Mouse (Mus musculus): ENCODE data around the gene Aldoart2. TPM values are rescaled to one million over a fixed set of nuclear protein-coding genes. Genes with fewer than 3 reads are reported as not detected.

Gene Aldoart2
- total and polyA plus RNA-seq, 2 experiments from 2014 or later: 0.30 TPM; not detected in 1

DNA sequence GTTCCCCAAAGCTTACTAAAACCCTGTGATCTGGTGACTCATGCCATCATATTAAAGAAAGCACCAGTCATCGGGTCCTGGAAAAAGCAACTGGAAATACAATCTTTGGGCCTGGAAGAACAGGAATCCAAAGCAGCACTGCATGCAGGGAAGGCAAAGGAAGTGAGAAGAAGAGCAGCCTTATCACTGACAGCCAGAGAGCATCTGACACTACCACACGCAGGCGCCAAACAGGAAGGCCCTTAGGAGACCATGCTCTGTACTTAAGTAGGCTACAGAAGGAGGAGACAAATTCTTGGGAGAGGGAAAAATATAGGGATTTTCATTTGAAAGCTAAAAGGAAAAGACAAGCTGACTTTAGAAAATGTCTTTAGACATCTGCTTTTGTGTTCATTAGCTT is 39.4 kb downstream of the Aldoart2 start:
- peaks cover 14% of the 10 kb centered on the region for H3K27me3 ChIP-seq (ENCODE audit: insufficient read depth, low read length)
- H3K36me3 ChIP-seq (ENCODE audit: insufficient read depth): peaks cover 5% of the 10 kb centered on the region
- DNase-seq: no peak
- 86% methylated on average over 3 of the region's 3 CpGs for WGBS
- H3K27ac ChIP-seq (ENCODE audit: low read depth, low read length): no peak overlapping the region
- no peak for ATAC-seq
- no peaks in the 10 kb centered on the region for H3K9me3 ChIP-seq (ENCODE audit: low read length)
- no peak for TF ChIP-seq CTCF (IDR thresholded peaks at IDR 0.05; ENCODE audit: low read depth)
- 0 out of 2 replicates have a peak, but pooled peaks cover 2% of the 10 kb centered on the region for H3K4me1 ChIP-seq (ENCODE audit: insufficient read depth)
- H3K4me3 ChIP-seq (ENCODE audit: low read depth, low read length): no peak overlapping the region
- no peak overlapping the region for H3K9ac ChIP-seq
- no peak overlapping the region for H3K4me2 ChIP-seq (ENCODE audit: low read depth)

DNA sequence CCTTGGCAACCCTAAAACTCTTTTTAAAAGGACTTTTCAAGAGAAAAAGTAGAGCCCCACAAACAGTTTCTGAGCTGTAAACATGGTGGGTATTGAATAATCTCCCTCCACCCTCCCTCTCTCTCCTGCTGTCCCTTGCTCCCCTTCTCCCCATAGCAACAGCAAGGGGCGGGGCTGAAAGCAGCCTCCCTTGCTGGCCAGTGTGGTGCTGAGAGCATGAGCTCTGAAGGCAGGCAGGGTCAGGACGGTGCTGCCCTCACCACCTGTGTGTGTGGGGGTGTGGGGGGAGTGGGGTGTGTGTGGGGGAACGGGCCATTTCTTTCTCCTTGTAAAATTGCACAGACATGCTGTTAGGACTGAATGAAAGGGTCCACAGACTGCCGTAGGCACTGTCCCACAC is 42.9 kb downstream of the Aldoart2 start:
- H3K27me3 ChIP-seq (ENCODE audit: insufficient read depth, low read length): no peaks in the 10 kb centered on the region
- 27% methylated on average over 4 of the region's 4 CpGs for WGBS
- no peak for TF ChIP-seq CTCF (IDR thresholded peaks at IDR 0.05; ENCODE audit: low read depth)
- no peaks in the 10 kb centered on the region for H3K9me3 ChIP-seq (ENCODE audit: low read length)
- no peaks in the 10 kb centered on the region for H3K4me1 ChIP-seq (ENCODE audit: insufficient read depth)
- H3K36me3 ChIP-seq (ENCODE audit: insufficient read depth): peaks cover 10% of the 10 kb centered on the region
- no peak for ATAC-seq
- no peak for DNase-seq
- H3K9ac ChIP-seq: no peak overlapping the region
- no peak overlapping the region for H3K4me2 ChIP-seq (ENCODE audit: low read depth)
- no peak overlapping the region for H3K4me3 ChIP-seq (ENCODE audit: low read depth, low read length)
- no peak overlapping the region for H3K27ac ChIP-seq (ENCODE audit: low read depth, low read length)

DNA sequence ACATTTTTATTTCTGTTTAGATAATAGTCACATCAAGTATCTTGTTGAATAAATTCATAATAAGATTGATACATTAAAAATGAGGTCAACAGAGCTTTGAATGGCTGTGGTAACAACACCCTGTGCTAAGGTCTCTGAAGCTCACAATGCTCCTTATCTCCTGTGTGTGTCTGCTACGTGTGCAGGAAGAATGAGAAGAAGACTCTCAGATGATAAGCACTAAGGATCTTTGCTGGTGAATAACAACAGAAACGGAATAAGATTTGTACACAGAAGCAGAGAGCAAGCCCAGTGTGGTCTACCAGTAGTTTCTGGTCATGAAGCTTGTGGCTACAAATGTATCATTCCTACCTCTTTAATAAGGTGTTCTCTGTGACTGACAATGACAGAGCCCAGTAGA is 45.8 kb downstream of the Aldoart2 start:
- Histone ChIP-seq H3K27ac (ENCODE audit: low read depth, low read length) (no peak overlapping the region), H3K4me3 (ENCODE audit: low read depth, low read length) (no peak overlapping the region), H3K27me3 (ENCODE audit: insufficient read depth, low read length) (no peaks in the 10 kb centered on the region), H3K9me3 (ENCODE audit: low read length) (no peaks in the 10 kb centered on the region), H3K36me3 (ENCODE audit: insufficient read depth) (peaks cover 4% of the 10 kb centered on the region; the same call in 1 of the 2 replicates), H3K9ac (no peak overlapping the region), H3K4me1 (ENCODE audit: insufficient read depth) (no peaks in the 10 kb centered on the region), H3K4me2 (ENCODE audit: low read depth) (no peak overlapping the region)
- DNase-seq (no peak), ATAC-seq (no peak)
- 75% methylated on average over 2 of the region's 2 CpGs for WGBS
- no peak for TF ChIP-seq CTCF (IDR thresholded peaks at IDR 0.05; ENCODE audit: low read depth)

Other genes starting within 250 kb of the Aldoart2 start
- gene Psma6, start 181.0 kb upstream of the Aldoart2 start, total RNA-seq (2014; rRNA removed): 131 and 164 TPM in 2 replicates
- 465 and 565 TPM in 2 replicates for gene Psma6, start 181.0 kb upstream of the Aldoart2 start, polyA plus RNA-seq (2015; fragmentation: Nextera tagmentation; extraction: Ambion mirVana)
- 43.5 and 48.2 TPM in 2 replicates for gene Nfkbia, start 72.6 kb upstream of the Aldoart2 start, total RNA-seq (2014; rRNA removed)
- gene Nfkbia, start 72.6 kb upstream of the Aldoart2 start, polyA plus RNA-seq (2015; fragmentation: Nextera tagmentation; extraction: Ambion mirVana): 61.9 and 75.8 TPM in 2 replicates
- gene Insm2, start 34.2 kb downstream of the Aldoart2 start, total RNA-seq (2014; rRNA removed): 0.85 and 3.7 TPM in 2 replicates
- gene Insm2, start 34.2 kb downstream of the Aldoart2 start, polyA plus RNA-seq (2015; fragmentation: Nextera tagmentation; extraction: Ambion mirVana): 0.83 and 1.2 TPM in 2 replicates